Mouse (Mus musculus) erythroblast, embryonic 14.5 days (primary cell): Measurements from ENCODE around the gene U2af1l4.

Source experiments
- GATA1 ChIP-seq: IDR thresholded peaks from 2 replicates; pipeline ENCODE4 v1.6.1; 2012; ENCODE audit warnings: low read length, inconsistent platforms, mixed read lengths
- TAL1 ChIP-seq: IDR thresholded peaks from 3 replicates; pipeline ENCODE4 v1.6.1; 2012; ENCODE audit warnings: low read length, inconsistent platforms, mixed read lengths

DNA sequence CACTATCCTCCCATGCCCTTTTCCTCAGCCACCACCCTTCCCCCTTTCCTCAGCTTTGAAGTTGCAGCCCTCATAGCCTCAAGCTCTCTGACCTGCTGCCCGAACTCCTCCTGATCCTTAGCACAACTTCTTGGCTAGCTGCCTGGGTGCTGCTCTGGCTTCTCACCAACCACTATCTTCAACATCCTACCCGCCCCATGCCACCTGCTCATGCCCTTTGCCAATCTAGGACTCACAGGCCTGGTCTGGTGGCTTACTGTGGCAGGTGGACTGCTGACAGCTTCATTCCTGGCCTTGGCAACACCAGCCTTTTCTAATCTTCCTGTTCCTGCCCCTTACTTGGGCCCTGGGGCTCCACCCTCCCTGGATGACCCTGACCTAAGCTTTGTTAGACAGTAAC, 9.9 kb downstream of the U2af1l4 start:
- no peak for TF ChIP-seq GATA1
- no peak for TF ChIP-seq TAL1
